Mouse (Mus musculus): ENCODE measurements around the gene Cacnb3.

DNA sequence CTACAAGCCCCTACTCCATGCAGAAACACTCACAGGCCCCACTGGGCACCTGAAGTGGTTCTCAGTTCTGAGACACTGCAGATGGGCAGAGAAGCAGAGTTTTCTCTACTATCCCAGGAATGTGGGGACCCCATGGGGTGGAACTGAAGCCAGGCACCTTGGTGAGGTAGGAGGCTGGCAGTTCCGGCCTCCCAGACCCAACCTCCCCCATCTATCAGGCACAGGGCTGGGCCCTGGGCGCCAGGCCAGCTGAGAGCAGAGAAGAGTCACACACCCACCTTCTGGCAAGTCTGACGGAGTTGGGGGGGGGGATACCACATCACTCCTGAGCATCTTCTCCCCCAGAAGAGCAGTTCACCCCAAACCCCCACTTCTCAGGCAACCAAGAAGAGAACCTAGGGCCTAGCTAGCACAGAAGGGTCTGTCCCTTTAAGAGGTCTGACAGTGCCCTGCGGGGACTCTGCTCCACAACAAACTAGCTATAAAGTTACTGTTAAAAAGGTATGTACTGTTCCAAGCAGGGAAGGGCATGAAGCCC, 27.6 kb upstream of the Cacnb3 start:
- TF ChIP-seq CTCF (conservative IDR thresholded peaks at IDR 0.05; ENCODE audit: insufficient read depth, insufficient read length, low read depth, low read length) (no peak), POLR2A (IDR thresholded peaks at IDR 0.05; ENCODE audit: low read depth, low read length) (no peak)
